Mouse (Mus musculus): ENCODE measurements around the gene Hnrnpc. TPM values are rescaled to one million over a fixed set of nuclear protein-coding genes. Genes with fewer than 3 reads are reported as not detected.

Hnrnpc gene
- polyA plus RNA-seq, 1 experiment from 2014 or later = 586 TPM

GRCm38 (mm10) chr14:52039332-52039731 is 64.5 kb downstream of the Hnrnpc start:
- WGBS = 81% methylated on average over 5 of the region's 5 CpGs
- H3K4me2 ChIP-seq (replicated peaks; ENCODE audit: low read depth, low read length) = no peak overlapping the region
- no peaks in the 10 kb centered on the region for H3K27me3 ChIP-seq (ENCODE audit: control insufficient read depth, insufficient read depth, low read length)
- H3K4me1 ChIP-seq (ENCODE audit: control insufficient read depth, insufficient read depth, low read length) = no peaks in the 10 kb centered on the region
- no peak overlapping the region for H3K9ac ChIP-seq (replicated peaks; ENCODE audit: low read depth, low read length)
- no peaks in the 10 kb centered on the region for H3K36me3 ChIP-seq (ENCODE audit: control insufficient read depth, insufficient read depth, low read length)
- no peak overlapping the region for H3K4me3 ChIP-seq (ENCODE audit: low read depth, low read length)
- no peaks in the 10 kb centered on the region for H3K9me3 ChIP-seq (ENCODE audit: control insufficient read depth, low read depth, low read length)
- no peak overlapping the region for H3K27ac ChIP-seq (ENCODE audit: low read length)
- ATAC-seq (ENCODE audit: insufficient number of reproducible peaks, insufficient read depth, low FRiP score, low read depth) = no peak

- 79% methylated on average over 6 of the region's 6 CpGs for WGBS
- no peak overlapping the region for H3K4me3 ChIP-seq (ENCODE audit: low read depth, low read length)
- no peak overlapping the region for H3K9ac ChIP-seq (replicated peaks; ENCODE audit: low read depth, low read length)
- no peaks in the 10 kb centered on the region for H3K27me3 ChIP-seq (ENCODE audit: control insufficient read depth, insufficient read depth, low read length)
- H3K4me2 ChIP-seq (replicated peaks; ENCODE audit: low read depth, low read length) = no peak overlapping the region
- no peaks in the 10 kb centered on the region for H3K9me3 ChIP-seq (ENCODE audit: control insufficient read depth, low read depth, low read length)
- no peaks in the 10 kb centered on the region for H3K36me3 ChIP-seq (ENCODE audit: control insufficient read depth, insufficient read depth, low read length)
- H3K27ac ChIP-seq (ENCODE audit: low read length) = no peak overlapping the region
- no peaks in the 10 kb centered on the region for H3K4me1 ChIP-seq (ENCODE audit: control insufficient read depth, insufficient read depth, low read length)
- no peak for ATAC-seq (ENCODE audit: insufficient number of reproducible peaks, insufficient read depth, low FRiP score, low read depth)
Observed at GRCm38 (mm10) chr14:52035926-52036325, 67.9 kb downstream of the Hnrnpc start.

GRCm38 (mm10) chr14:52026342-52026741 is 77.5 kb downstream of the Hnrnpc start:
- H3K4me2 ChIP-seq (replicated peaks; ENCODE audit: low read depth, low read length) = no peak overlapping the region
- H3K36me3 ChIP-seq (ENCODE audit: control insufficient read depth, insufficient read depth, low read length) = no peaks in the 10 kb centered on the region
- ATAC-seq (ENCODE audit: insufficient number of reproducible peaks, insufficient read depth, low FRiP score, low read depth) = no peak
- no peaks in the 10 kb centered on the region for H3K27me3 ChIP-seq (ENCODE audit: control insufficient read depth, insufficient read depth, low read length)
- 81% methylated on average over 4 of the region's 4 CpGs for WGBS
- H3K9ac ChIP-seq (replicated peaks; ENCODE audit: low read depth, low read length) = no peak overlapping the region
- H3K27ac ChIP-seq (ENCODE audit: low read length) = no peak overlapping the region
- no peaks in the 10 kb centered on the region for H3K9me3 ChIP-seq (ENCODE audit: control insufficient read depth, low read depth, low read length)
- H3K4me3 ChIP-seq (ENCODE audit: low read depth, low read length) = no peak overlapping the region
- peaks cover 10% of the 10 kb centered on the region for H3K4me1 ChIP-seq (ENCODE audit: control insufficient read depth, insufficient read depth, low read length)

- no peak overlapping the region for H3K4me3 ChIP-seq (ENCODE audit: low read depth, low read length)
- no peak overlapping the region for H3K9ac ChIP-seq (replicated peaks; ENCODE audit: low read depth, low read length)
- H3K27me3 ChIP-seq (ENCODE audit: control insufficient read depth, insufficient read depth, low read length) = no peaks in the 10 kb centered on the region
- H3K4me2 ChIP-seq (replicated peaks; ENCODE audit: low read depth, low read length) = no peak overlapping the region
- ATAC-seq (ENCODE audit: insufficient number of reproducible peaks, insufficient read depth, low FRiP score, low read depth) = no peak
- H3K27ac ChIP-seq (ENCODE audit: low read length) = no peak overlapping the region
- 83% methylated on average over 2 of the region's 2 CpGs for WGBS
- peaks cover 12% of the 10 kb centered on the region for H3K4me1 ChIP-seq (ENCODE audit: control insufficient read depth, insufficient read depth, low read length)
- no peaks in the 10 kb centered on the region for H3K9me3 ChIP-seq (ENCODE audit: control insufficient read depth, low read depth, low read length)
- no peaks in the 10 kb centered on the region for H3K36me3 ChIP-seq (ENCODE audit: control insufficient read depth, insufficient read depth, low read length)
Observed at GRCm38 (mm10) chr14:52024133-52024532, 79.7 kb downstream of the Hnrnpc start.

Other genes starting within 250 kb of the Hnrnpc start
- gene Mettl17, start 219.2 kb downstream of the Hnrnpc start, polyA plus RNA-seq (2014; fragmentation: Nextera tagmentation; extraction: Ambion mirVana) = 56.3 and 63.4 TPM in 2 replicates
- gene Slc39a2, start 211.1 kb downstream of the Hnrnpc start, polyA plus RNA-seq (2014; fragmentation: Nextera tagmentation; extraction: Ambion mirVana) = 0.30 and 0.55 TPM in 2 replicates
- gene Ndrg2, start 189.9 kb downstream of the Hnrnpc start, polyA plus RNA-seq (2014; fragmentation: Nextera tagmentation; extraction: Ambion mirVana) = 54.6 and 59.3 TPM in 2 replicates
- not detected in 2 replicates for gene Tppp2, start 185.6 kb downstream of the Hnrnpc start, polyA plus RNA-seq (2014; fragmentation: Nextera tagmentation; extraction: Ambion mirVana)
- not detected in 2 replicates for gene Rnase13, start 181.3 kb downstream of the Hnrnpc start, polyA plus RNA-seq (2014; fragmentation: Nextera tagmentation; extraction: Ambion mirVana)
- 116 and 118 TPM in 2 replicates for gene Arhgef40, start 119.3 kb downstream of the Hnrnpc start, polyA plus RNA-seq (2014; fragmentation: Nextera tagmentation; extraction: Ambion mirVana)
- 0.62 and 2.0 TPM in 2 replicates for gene Tmem253, start 88.4 kb downstream of the Hnrnpc start, polyA plus RNA-seq (2014; fragmentation: Nextera tagmentation; extraction: Ambion mirVana)
- 30.8 and 32.8 TPM in 2 replicates for gene Zfp219, start 83.3 kb downstream of the Hnrnpc start, polyA plus RNA-seq (2014; fragmentation: Nextera tagmentation; extraction: Ambion mirVana)
- not detected in 2 replicates for gene Olfr221, start 61.6 kb downstream of the Hnrnpc start, polyA plus RNA-seq (2014; fragmentation: Nextera tagmentation; extraction: Ambion mirVana)
- 54.3 and 67.1 TPM in 2 replicates for gene Rpgrip1, start 6.7 kb upstream of the Hnrnpc start, polyA plus RNA-seq (2014; fragmentation: Nextera tagmentation; extraction: Ambion mirVana)
- 86.0 and 87.3 TPM in 2 replicates for gene Supt16, start 93.4 kb upstream of the Hnrnpc start, polyA plus RNA-seq (2014; fragmentation: Nextera tagmentation; extraction: Ambion mirVana)
- 49.7 and 56.0 TPM in 2 replicates for gene Chd8, start 153.8 kb upstream of the Hnrnpc start, polyA plus RNA-seq (2014; fragmentation: Nextera tagmentation; extraction: Ambion mirVana)
- gene Tox4, start 175.1 kb upstream of the Hnrnpc start, polyA plus RNA-seq (2014; fragmentation: Nextera tagmentation; extraction: Ambion mirVana) = 47.3 and 56.0 TPM in 2 replicates
- gene Rab2b, start 175.5 kb upstream of the Hnrnpc start, polyA plus RNA-seq (2014; fragmentation: Nextera tagmentation; extraction: Ambion mirVana) = 26.6 and 27.3 TPM in 2 replicates
- 41.3 and 45.3 TPM in 2 replicates for gene Mettl3, start 201.1 kb upstream of the Hnrnpc start, polyA plus RNA-seq (2014; fragmentation: Nextera tagmentation; extraction: Ambion mirVana)
- 14.6 and 16.2 TPM in 2 replicates for gene Sall2, start 224.7 kb upstream of the Hnrnpc start, polyA plus RNA-seq (2014; fragmentation: Nextera tagmentation; extraction: Ambion mirVana)

Measured in stomach, embryonic 14.5 days (tissue).